Mouse (Mus musculus) frontal cortex, postnatal 14 days (tissue): ENCODE data around the gene Dok5.
A peak's percentile ranks its signal among the peaks of the same experiment; 100 is the strongest.

Experiments used
- DNase-seq, 2 experiments: peaks; one replicate each; pipeline ENCODE4 v3.0.0; 2022; ENCODE audit warnings: low spot score in 2 of 2

Dok5 gene

DNA sequence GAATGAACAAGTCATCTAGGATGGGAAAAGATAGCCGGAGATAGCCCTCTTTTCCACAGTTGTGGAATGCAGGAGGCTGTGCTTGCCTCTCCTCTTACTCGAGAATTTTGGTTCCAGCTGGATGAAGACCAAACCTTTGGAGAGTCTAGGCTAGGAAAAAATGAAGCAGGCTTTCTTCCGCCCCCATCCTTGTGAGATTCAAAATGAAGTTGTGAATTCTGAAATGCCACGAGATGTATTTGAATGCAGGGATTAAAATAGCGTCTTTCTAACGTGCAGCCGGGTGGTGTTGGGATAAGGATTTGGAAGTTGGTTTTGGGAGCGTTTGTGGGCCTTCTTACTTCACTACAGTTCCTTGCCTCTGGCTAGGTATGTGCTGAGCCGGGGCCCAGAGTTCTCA is 6.8 kb downstream of the Dok5 start:
- no peak for DNase-seq

DNA sequence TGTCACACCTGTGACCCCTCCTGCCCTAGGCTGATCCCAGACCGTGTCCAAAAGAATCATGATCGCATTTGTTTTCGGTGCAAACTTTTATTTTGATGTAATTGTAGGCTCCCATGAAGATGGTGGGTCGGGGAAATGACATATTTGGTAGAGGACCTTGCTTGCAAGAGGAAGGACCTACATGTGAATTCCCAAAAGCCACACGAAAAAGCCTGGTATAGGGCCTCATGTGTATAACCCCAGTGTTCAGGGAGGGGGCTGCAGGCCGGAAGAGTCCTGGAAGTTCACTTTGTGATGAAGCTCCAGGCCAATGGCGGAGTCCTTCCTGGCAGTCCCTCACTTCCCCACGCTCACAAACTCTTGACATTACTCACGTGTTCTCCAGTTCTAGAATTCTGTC is 7.3 kb downstream of the Dok5 start:
- DNase-seq, result no peak

DNA sequence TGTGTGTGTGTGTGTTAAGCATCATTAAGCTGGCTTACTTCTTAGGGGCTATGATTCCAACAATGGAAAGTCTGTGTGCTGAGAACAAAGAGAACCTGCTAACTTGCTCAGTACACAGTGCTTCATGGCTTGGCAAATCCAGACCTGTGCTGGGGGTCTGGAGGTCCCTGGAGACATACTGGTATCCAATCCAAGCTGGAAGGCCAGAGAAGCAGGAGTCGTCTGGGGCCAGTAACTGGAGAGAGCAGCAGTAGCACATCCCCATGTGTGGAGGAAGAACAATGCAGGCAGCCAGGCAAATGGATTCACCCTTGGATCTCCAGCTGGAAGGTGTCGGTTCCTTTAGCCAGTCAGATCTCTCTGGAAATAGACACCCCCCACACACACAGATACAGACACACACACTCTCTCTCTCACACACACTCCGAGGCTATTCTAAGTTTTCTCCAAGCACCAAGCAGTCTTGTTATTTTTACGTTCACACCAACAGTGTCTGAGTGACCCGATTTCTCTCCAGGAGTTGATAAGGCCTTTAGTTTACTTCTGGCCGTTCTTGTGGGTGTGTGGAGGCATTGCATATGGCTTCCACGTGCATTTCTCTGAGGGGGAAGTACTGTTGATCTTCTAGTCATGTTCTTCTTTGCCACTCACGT is 8.2 kb downstream of the Dok5 start:
- DNase-seq, result no peak

DNA sequence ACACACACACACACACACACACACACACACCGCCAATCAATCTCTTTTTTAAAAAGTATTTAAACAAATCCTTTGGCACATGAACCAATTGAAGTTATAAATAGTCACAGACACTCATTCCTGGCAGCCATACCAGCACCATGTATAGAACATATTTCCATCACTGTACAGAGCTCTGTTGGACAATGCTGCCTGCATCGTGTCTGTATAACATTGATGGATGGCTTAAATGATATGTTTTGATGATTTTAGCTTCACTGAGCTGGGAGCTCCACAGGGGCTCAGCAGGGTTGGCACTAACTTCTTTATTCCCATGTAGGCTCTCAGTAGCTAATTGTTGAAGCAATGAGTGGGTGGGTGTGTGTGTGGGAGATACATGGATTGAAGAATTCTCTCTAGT is 11.9 kb downstream of the Dok5 start:
- DNase-seq, result no peak

DNA sequence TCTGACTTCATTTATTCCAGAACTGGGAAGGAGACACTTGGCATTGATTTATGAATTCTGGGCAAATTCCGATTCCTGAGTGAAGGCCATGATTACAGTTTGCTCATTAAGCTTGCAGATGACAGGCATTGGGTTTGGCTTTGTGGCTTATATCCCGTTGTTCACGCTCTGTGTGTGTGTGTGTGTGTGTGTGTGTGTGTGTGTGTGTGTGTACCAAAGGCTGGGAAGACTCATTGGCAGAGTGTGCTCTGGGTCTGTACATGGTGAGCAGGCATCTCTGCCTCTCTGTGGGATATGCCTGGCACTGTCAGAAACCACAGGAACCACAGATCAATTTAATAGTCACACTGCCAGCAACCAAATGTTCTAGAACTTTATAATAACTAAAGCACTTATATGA is 17.3 kb downstream of the Dok5 start:
- DNase-seq, result no peak

DNA sequence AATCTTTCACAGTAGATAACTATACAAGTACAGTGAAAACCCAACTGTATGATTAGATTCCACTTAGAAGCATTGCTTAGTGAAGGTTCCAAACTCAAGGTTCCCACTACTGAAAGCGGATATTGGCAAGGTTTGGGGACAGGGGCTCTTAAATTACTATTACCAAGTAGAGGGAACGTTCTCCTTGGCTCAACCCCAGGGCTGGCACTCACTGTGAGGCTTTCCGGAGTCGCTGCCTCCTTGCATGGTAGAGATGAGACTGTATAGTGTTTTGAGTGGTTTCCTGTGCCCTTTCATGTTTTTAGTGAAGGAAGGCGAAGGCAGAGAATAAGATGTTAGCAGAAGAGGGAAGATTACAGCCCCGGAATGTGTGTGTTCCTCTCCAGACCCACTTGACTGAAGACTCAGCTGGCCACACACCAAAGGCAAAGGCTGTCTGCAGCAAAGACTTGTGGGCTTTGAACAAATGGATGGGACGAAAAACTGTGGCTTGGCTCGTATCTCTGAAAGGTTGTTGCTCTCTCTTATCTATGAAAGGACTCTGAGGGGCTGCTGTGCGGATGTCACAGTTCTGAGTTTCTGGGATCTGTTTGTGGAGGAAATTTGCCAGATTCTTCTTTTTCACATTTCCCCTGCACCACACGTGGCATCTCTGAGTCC is 20.7 kb downstream of the Dok5 start:
- no peak for DNase-seq

DNA sequence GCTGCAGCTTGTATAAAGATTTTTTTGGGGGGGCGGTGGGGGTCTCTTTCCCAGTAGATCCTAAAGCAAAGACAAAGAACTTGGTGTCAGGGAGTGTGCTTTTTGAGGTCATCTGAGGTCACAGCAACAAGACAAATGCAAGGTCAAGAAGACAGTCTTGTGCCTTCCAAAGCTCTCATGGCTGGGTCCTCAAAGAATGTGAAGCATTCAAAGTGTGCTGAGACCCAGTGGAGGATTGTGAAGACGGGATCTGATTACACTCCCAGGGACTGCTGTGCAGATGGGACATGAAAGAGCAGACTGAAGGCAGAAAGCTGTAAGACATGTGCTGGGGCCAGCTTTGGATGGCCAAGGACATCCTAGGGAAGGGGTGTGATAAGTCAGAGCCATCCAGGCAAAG is 24.2 kb downstream of the Dok5 start:
- no peak for DNase-seq

DNA sequence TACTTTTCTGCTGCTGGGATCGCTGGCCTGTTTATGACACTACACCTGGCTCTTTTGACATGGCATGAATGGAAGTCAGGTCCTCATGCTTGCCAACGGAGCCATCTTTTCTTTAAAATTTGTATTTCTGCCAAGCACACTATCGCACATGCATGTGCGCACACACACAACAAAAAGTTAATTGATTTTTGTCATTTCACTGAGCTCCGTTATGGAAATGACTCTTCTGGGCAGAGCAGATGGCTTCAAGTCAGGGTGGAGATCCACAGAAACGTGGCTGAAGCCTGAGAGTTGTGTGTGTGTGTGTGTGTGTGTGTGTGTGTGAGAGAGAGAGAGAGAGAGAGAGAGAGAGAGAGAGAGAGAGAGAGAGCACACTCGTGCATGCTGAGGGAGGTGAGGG is 25.1 kb downstream of the Dok5 start:
- DNase-seq, result no peak

DNA sequence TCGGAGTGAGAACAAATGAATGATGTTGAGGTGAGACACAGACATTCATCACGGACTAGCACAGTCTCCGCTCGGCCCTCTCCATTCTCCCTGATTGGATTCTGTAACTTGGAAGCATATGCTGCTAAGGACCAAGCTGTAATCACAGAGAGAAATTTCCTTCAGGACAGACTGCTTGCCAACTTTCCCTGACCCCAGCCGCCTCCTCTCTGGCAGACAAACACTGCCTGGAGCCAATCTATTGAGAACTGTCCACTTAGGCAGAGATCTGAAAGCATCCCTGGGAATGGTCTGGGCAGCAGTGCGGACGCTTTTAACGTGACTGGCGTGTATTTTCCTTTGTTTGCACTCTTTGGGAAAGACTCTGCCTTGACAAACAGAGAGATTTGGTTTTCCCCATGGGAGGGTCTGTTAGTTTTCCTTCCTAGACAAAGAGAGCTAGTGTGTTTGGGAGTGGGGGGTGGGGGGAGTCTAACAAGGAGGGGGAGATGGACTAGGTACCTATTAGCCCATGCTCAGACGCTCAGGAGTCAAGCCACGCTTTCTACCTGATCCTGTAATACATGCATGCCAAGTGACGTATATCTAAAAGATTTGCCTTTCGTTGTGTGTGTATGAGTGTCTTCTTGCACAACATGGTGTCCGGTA is 25.7 kb downstream of the Dok5 start:
- DNase-seq, result no peak

DNA sequence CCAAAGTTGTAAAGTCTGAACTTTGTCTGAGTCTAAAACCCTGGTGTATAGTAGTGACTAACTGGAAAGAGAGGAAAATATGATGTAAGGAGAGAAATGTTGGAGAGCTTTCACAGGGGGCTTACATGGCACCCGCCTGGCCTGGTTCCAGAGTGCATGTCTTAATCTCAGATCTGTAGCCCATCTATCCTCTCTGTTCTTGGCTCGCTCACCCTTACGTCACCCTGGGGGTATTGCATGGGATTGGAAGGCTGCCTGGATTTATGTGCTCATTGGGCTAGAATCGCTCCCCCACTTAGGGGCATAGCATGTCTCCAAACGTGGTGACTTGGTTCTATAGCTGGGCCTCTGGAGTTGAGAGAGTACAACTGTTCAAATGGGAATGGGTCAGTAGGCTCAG is 26.6 kb downstream of the Dok5 start:
- no peak for DNase-seq

DNA sequence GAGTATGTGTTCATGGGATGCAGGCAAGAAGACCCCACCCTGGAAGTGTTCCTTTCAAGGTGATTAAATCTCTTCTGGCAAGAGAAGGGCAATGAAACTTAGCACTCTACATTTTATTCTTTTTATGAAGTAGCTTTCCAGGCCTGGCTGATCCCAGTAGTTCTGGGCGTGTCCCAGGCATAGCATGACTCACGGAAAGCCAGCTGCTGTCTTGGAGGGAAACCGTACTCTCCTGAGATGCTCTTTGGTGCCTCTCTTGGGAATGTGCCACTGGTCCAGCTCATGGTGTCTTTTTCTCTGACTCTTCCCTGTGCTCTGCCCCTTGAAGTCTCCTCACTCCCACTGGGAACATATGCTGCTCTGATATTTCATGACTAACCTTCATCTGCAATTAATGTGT is 33.1 kb downstream of the Dok5 start:
- DNase-seq, result no peak

DNA sequence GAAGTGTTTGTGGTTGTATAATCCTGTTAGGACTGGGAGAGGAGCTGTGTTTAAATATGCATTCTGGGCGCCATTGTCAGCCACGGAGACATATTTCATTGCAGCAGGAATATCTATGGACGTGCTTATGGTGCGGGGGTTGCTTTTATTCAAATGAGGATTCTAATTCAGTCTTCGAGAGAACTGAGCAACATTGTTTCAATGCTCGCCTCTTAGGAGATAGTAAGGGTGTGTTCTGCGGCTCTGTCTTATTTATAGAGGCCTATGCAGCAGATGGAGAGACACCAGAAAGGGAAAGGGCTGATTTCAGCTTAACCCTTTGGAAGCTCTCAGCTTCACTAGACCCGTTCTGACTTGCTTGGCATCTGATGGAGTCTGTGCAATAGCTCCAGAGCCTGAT is 35.6 kb downstream of the Dok5 start:
- DNase-seq, result peak; percentile 39 to 50

DNA sequence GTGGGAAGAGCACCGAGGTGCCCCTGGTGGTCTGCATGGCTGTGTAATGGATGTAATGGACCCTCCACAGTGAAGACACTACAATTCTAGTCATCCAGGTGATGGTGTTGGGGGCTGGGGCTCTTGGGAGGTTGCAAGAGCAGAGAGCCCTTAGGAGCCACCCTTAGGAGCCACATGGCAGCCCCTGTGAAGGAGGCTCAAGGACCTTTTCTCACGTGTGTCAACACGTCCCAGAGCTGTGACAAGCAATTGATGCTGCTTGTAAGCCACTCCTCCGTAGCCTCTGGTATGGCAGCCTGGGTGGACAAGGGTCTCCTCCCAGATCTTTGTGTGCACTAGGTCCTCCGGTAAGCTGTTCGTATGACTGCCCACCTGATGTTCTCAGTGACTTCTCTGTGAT is 37.1 kb downstream of the Dok5 start:
- no peak for DNase-seq

DNA sequence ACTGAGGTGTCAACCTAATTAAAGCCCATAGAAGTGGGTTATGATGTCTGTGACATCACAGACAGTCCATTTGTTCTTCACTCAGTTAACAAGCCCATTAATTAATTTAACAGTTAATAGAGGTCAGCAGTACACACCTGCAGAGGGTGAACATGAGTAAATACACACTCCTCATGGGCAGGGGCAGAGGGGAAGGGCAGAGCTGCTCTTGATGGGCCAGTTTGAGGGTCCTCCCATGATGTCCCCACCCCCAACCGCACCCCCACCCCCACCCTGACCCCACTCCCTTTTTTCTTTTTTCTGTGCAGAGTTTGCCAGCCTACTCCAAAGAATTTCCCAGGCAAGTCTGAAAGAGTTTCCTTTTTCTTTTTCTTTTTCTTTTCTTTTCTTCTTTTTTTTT is 39.9 kb downstream of the Dok5 start:
- no peak for DNase-seq

DNA sequence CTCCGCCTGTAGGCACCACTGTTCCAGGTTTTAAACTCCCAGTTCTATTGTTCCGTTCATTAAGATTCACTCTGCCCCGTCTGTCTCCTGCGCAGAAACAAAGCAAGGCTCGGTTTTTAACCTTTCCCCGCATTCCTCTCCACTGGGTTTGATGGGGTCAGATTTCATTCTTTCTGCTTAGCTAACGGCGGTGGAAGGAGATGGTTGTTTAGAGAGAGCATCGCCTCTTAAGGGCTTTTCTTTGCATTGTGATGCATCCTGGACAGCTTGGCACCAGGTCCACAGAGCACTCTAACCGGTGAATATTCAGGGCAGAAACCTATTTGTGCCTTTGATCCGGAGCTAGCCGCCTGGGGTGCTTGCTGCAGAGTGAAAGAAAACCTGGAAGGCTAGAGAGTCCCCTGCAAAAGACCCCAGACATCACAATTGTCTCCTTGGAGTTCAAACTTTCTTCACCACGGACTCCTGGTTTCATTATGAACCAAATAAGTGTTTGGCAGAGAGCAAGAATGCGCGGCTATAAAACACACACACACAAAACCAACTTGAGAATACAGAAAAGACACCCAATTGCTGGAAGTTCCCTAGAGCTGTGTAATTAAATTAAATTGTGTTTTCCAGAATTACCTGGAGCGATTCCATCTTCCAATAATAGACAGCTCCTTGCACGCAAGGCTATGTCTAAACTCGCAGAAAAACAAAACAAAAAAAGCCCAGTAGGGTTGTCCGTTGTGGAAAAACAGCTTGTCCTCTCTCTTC is 40.7 kb downstream of the Dok5 start:
- no peak for DNase-seq

DNA sequence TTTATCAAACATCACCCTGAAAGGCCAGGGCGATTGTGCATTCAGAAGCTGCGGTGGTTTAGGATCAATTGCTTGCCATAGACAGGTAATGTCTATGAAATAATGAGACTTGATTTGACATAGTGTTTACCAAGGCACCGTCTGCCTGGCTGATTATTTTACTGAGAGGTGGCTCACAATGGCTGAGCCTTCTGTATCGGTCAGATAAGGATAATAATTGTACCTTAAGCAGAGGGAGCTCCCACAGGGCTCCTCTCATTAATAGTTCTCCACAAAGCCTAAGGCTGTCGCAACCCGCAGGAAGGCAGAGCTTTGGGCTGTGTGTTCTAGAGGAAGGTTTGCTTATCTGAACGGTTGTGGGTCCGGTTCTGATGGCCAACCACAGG is 41.3 kb downstream of the Dok5 start:
- no peak for DNase-seq

DNA sequence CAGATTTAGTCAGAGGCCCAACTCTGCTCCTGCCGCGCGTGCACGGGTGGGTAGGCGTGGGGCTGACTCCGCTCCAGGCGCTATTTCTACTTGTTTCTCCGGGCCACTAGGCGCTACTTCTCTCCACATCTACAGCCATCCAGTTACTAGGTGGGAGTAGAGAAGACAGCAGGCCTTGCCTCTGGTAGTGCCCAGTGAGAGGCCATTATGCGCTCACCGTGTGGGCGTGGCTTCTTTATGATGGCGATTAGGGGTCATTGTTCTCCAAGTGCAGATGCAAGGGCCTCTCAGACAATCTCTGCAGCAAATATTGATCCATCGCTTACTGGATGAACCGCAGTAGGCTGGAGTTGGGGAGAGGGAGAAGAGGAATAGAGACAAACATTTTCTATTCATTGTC is 44.0 kb downstream of the Dok5 start:
- no peak for DNase-seq

DNA sequence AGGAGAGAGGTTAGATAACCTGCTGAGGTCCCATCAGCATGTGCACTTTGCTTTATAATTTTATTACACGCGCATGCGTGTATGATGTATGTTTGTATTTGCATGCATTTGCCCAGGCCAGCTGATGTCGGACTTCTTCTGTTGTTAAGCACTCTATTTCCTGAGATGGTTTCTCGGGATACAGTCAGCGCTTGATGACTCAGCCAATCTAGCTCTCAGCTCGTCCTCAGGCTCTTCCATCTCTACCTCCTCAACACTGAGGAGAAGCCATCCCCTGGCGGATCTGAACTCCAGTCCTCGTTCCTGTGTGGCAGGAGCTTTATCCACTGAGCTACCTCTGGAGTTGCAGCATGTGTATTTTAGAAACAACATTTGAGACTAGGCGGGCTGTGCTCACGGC is 44.5 kb downstream of the Dok5 start:
- no peak for DNase-seq

DNA sequence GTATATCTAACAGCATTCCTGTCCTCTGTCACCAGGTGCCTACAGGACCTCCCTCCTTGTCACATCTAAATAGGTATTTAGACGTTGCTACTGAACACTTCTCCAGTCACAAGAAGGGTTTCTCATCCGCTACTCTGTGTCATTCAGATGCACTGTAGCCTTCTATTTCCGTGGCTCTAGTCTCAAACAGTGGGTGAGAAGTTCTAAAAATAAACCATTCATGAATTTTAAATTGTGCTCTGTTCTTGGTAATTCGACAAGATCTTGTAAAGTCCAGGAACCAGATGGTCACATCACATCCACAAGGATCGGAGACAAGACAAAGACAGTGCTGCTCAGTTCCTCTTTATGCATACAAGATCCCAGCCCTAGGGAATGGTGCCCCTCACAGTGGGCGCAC is 46.0 kb downstream of the Dok5 start:
- no peak for DNase-seq

DNA sequence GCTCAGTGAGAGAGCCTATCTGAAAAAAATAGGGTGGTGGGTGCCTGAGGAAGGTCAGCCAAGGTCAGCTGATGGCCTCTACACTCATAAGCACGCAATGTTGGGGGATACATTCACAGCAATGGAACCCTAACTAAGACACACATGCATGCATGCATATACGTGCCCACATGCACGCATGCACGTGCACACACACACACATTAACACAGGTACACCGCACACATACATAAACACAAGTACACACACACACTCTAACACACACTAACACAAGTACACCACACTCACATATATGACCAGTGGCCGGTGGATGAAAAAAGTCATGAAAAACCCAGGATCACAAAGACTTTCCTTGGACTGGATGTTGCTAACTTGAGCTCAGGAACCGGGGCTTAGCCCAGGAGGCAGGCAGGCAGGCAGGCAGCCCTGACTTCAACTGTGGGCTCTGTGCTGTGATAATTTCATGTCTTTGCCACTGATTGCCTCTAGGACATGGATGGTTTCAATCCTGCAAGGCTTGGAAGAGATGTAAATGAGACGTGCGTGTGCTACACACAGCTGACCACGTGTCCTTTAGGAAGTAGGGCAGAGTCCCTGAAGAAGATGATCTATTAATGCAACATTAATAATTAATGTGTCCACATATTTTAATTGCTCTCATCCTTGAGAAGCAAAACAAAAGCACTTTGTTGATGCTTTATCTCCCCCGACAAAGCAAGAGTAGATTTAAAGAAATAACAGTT is 48.6 kb downstream of the Dok5 start:
- no peak for DNase-seq

DNA sequence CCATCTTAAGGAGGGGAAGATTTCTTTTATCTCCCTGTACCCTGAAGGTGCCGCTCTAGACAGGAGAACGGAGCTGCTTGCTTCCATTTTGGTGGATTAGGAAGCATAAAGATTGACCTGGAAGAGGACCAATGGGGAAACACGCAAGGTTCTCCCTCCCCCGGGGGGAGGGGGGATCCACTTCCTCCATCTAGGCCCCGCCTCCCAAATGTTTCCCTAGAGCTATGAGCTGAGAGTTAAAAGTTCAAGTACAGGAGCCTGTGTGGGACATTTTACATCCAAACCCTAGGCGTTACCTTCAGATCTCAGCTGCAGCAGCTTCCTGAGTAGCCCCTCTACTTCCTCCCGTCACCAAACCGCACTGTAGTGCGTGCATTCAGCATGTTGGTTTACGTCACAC is 56.5 kb downstream of the Dok5 start:
- no peak for DNase-seq

DNA sequence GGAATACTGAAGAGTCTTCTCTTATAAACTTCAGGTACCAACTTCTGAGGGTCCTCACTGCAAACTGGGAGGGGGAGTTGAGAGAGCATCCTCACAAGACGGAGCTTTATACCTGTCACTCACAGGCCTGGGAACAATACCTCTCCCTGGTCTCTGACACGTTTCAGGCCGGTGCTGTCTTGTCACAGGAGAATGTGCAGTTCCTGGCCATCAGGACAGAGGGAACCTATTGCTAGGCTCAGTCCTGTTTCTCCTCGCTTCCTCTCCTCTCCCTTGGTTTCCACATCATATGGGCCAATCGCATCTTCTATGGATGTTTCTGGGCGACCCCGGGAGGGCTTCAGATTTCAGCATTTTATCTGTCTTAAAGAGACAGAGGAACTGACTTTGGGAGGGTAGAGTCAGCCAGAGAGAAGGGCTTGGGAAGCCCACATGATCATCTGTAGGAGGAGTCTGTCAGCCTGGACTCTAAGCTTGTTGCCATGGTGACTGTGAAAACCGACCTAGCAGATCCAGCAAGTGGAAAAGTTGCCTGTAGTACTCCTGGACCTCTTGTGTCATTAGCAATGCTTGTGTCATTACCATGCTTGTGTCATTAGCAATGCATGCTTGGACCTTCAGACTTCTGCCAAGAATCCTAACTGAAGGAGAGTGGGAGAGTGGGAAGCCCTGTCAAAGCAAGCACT is 59.9 kb downstream of the Dok5 start:
- no peak for DNase-seq
